Comparison of ENCODE assay signal across 8 mouse cellular contexts in the genomic region with DNA sequence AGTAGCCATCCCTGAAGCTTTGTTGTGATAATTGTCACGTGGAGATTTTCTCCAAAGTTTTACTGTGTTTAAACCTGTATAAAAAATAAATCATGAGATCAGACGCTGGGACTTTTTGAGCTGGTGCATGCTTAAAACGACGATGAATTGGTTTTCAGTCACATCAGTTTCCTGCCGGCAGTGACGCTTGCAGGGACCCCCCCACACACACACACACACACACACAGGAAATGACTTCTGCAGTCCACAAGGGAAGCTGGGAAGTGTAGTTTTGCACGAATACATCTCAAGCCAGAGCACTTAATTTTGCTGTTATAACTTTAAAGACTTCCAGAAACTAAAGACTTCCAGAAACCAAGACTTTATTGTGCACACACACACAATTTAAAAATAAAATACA. TPM values are rescaled to one million over a fixed set of nuclear protein-coding genes. Genes with fewer than 3 reads are reported as not detected.
DNase-seq lines count a peak whose midpoint lies in the region; ATAC-seq and TF ChIP-seq lines count a peak whose summit lies in the region.

No protein-coding gene starts in this region.

- peaks cover 3% of the 10 kb centered on the region in 2 experiments for H3K4me1 ChIP-seq in heart, embryonic 14.5 days (ENCODE audit: control insufficient read depth in 2 of 2, insufficient read depth in 2 of 2, low read length in 2 of 2)
- no peaks in the 10 kb centered on the region for H3K4me1 ChIP-seq in kidney, embryonic 16.5 days (ENCODE audit: insufficient read depth, low read length)
- no peaks in the 10 kb centered on the region for H3K4me1 ChIP-seq in lung, embryonic 14.5 days (ENCODE audit: insufficient read depth)

- H3K27ac ChIP-seq in heart, embryonic 14.5 days (replicated peaks in 1 of 2; ENCODE audit: control insufficient read depth in 1 of 2, insufficient read depth in 1 of 2, low read depth in 2 of 2, low read length in 2 of 2), result peak overlapping the region in 1 of 2 experiments; percentile 57; a peak in 1 of 4 replicates
- H3K27ac ChIP-seq in kidney, embryonic 16.5 days (ENCODE audit: low read length), result no peak overlapping the region
- no peak overlapping the region for H3K27ac ChIP-seq in lung, embryonic 14.5 days (ENCODE audit: low read depth)

- no peak for ATAC-seq in heart, embryonic 14.5 days (ENCODE audit: insufficient number of reproducible peaks, insufficient read depth, low FRiP score, low read depth)
- ATAC-seq in kidney, embryonic 16.5 days (ENCODE audit: low FRiP score, low TSS enrichment), result peak; percentile 91; the same call in 1 of the 2 replicates
- ATAC-seq in lung, embryonic 14.5 days (ENCODE audit: insufficient read depth), result peak; percentile 79; the same call in 1 of the 2 replicates

- H3K4me2 ChIP-seq in heart, embryonic 14.5 days (ENCODE audit: low read length), result peak overlapping the region; percentile 48
- H3K4me2 ChIP-seq in kidney, embryonic 16.5 days (replicated peaks; ENCODE audit: low read depth, low read length), result peak overlapping the region; percentile 46
- peak overlapping the region; percentile 46 for H3K4me2 ChIP-seq in lung, embryonic 14.5 days

- H3K9ac ChIP-seq in heart, embryonic 14.5 days (ENCODE audit: low read length), result no peak overlapping the region
- no peak overlapping the region; the same call in 1 of the 2 replicates for H3K9ac ChIP-seq in kidney, embryonic 16.5 days (replicated peaks; ENCODE audit: low read length)
- no peak overlapping the region for H3K9ac ChIP-seq in lung, embryonic 14.5 days

- TF ChIP-seq CTCF in lung, embryonic 14.5 days (IDR thresholded peaks at IDR 0.05; ENCODE audit: low read depth), result no peak

- H3K9me3 ChIP-seq in heart, embryonic 14.5 days (ENCODE audit: control insufficient read depth, low read length), result no peaks in the 10 kb centered on the region
- H3K9me3 ChIP-seq in kidney, embryonic 16.5 days (ENCODE audit: low read length), result no peaks in the 10 kb centered on the region
- no peaks in the 10 kb centered on the region for H3K9me3 ChIP-seq in lung, embryonic 14.5 days (ENCODE audit: low read depth, low read length)

- no peaks in the 10 kb centered on the region for H3K27me3 ChIP-seq in heart, embryonic 14.5 days (ENCODE audit: control insufficient read depth, insufficient read depth, low read length)
- H3K27me3 ChIP-seq in kidney, embryonic 16.5 days (ENCODE audit: insufficient read depth, low read length), result no peaks in the 10 kb centered on the region
- no peaks in the 10 kb centered on the region for H3K27me3 ChIP-seq in lung, embryonic 14.5 days (ENCODE audit: insufficient read depth, low read length)

- intact Hi-C loops in heart, postnatal 25 days (cut with DNase I), result no loop called here

- WGBS in heart, embryonic 14.5 days, result 31% methylated on average over 7 of the region's 7 CpGs
- WGBS in kidney, embryonic 16.5 days, result 10% methylated on average over 7 of the region's 7 CpGs
- WGBS in lung, embryonic 14.5 days, result 18% methylated on average over 7 of the region's 7 CpGs

- no peak overlapping the region; a peak in 1 of 4 replicates for H3K4me3 ChIP-seq in heart, embryonic 14.5 days (ENCODE audit: control insufficient read depth in 1 of 2, insufficient read depth in 1 of 2, low read depth in 1 of 2, low read length in 2 of 2)
- H3K4me3 ChIP-seq in kidney, embryonic 16.5 days (ENCODE audit: low read length), result peak overlapping the region; percentile 22; the same call in 1 of the 2 replicates
- H3K4me3 ChIP-seq in lung, embryonic 14.5 days (ENCODE audit: low read depth, low read length), result peak overlapping the region; percentile 20; the same call in 1 of the 2 replicates

- H3K36me3 ChIP-seq in heart, embryonic 14.5 days (ENCODE audit: control insufficient read depth, insufficient read depth, low read length), result no peaks in the 10 kb centered on the region
- no peaks in the 10 kb centered on the region for H3K36me3 ChIP-seq in kidney, embryonic 16.5 days (ENCODE audit: insufficient read depth, low read length)
- no peaks in the 10 kb centered on the region for H3K36me3 ChIP-seq in lung, embryonic 14.5 days (ENCODE audit: insufficient read depth)

- peak; percentile 94 for DNase-seq in heart, adult 11 months
- DNase-seq in heart, postnatal 25 days (ENCODE audit: low spot score), result no peak
- DNase-seq in adrenal gland, postnatal 36 days, result peak; percentile 35 to 71
- DNase-seq in lung, embryonic 14.5 days, result peak; percentile 76
- peak; percentile 44 for DNase-seq in right cerebral cortex, postnatal 14 days
- DNase-seq in cerebellum, adult 11-12 months, result no peak

RNA-seq across cellular contexts. Expression of gene Tfpi, which starts 5.3 kb away (rescaled TPM):
- 10 to 100 TPM; 51.3 to 57.6 TPM for total RNA-seq in heart, postnatal 25 days (2021)
- total RNA-seq in adrenal gland, postnatal 36 days (2021), result 10 to 100 TPM; 40.1 to 67.1 TPM
- polyA plus RNA-seq in heart, embryonic 14.5 days (2014; fragmentation: Nextera tagmentation; extraction: Ambion mirVana), result 87.0 and 90.8 TPM in 2 replicates
- 37.2 and 40.2 TPM in 2 replicates for polyA plus RNA-seq in kidney, embryonic 16.5 days (2015; fragmentation: Nextera tagmentation; extraction: Ambion mirVana)
- polyA plus RNA-seq in lung, embryonic 14.5 days (2014; fragmentation: Nextera tagmentation; extraction: Ambion mirVana), result 63.1 and 66.3 TPM in 2 replicates

RNA-seq across cellular contexts. Expression of gene Calcrl, which starts 56.7 kb away (rescaled TPM):
- 10 to 100 TPM; 32.3 to 41.2 TPM for total RNA-seq in heart, postnatal 25 days (2021)
- 10 to 100 TPM; 19.9 to 38.5 TPM for total RNA-seq in adrenal gland, postnatal 36 days (2021)
- 44.6 and 55.3 TPM in 2 replicates for polyA plus RNA-seq in heart, embryonic 14.5 days (2014; fragmentation: Nextera tagmentation; extraction: Ambion mirVana)
- polyA plus RNA-seq in kidney, embryonic 16.5 days (2015; fragmentation: Nextera tagmentation; extraction: Ambion mirVana), result 64.7 and 73.3 TPM in 2 replicates
- polyA plus RNA-seq in lung, embryonic 14.5 days (2014; fragmentation: Nextera tagmentation; extraction: Ambion mirVana), result 42.3 and 47.3 TPM in 2 replicates

Comparison
In these comparisons a context has a peak if more than half of its experiments do, and no peak if none do; other contexts are left out.
1. DNase-seq: peak in heart, adult 11 months (single experiment), adrenal gland, postnatal 36 days (2 of 2), lung, embryonic 14.5 days (single experiment) and right cerebral cortex, postnatal 14 days (single experiment); none in heart, postnatal 25 days (single experiment) and cerebellum, adult 11-12 months (single experiment).
2. H3K4me3 ChIP-seq: peak in kidney, embryonic 16.5 days (single experiment) and lung, embryonic 14.5 days (single experiment); none in heart, embryonic 14.5 days (0 of 2).
3. Peak in every context shown above with its lines, with median percentiles within 50 percentile points of each other: H3K4me2 ChIP-seq.